Mouse (Mus musculus) heart, embryonic 15.5 days (tissue): ENCODE measurements around the gene Cyb5rl. TPM values are rescaled to one million over a fixed set of nuclear protein-coding genes. Genes with fewer than 3 reads are reported as not detected.

Source experiments
- ATAC-seq: fragments of 200-750 bp; cut with Nextera tagmentation; replicated peaks from 2 replicates; pipeline ENCODE4 v1.8.0; 2017; ENCODE audit warnings: low read depth, moderate TSS enrichment; ENCODE audit not compliant: insufficient number of reproducible peaks, insufficient read depth, low FRiP score
- H3K27ac ChIP-seq: fragments of 300-500 bp; sonication (generic); 2 replicates; pipeline ENCODE4 v1.5.1; 2015; ENCODE audit warnings: mild to moderate bottlenecking, inconsistent platforms
- H3K27me3 ChIP-seq: fragments of 300-500 bp; sonication (generic); 2 replicates; pipeline ENCODE4 v1.6.1; 2015; ENCODE audit warnings: inconsistent platforms
- H3K36me3 ChIP-seq: fragments of 300-500 bp; sonication (generic); 2 replicates; pipeline ENCODE4 v1.6.1; 2015; ENCODE audit warnings: mild to moderate bottlenecking, inconsistent platforms
- H3K4me1 ChIP-seq: fragments of 300-500 bp; sonication (generic); replicated peaks from 2 replicates; pipeline ENCODE4 v1.6.1; 2015; ENCODE audit warnings: inconsistent platforms
- H3K4me2 ChIP-seq: fragments of 300-500 bp; sonication (generic); 2 replicates; pipeline ENCODE4 v1.6.1; 2015; ENCODE audit warnings: inconsistent platforms, mild to moderate bottlenecking, moderate library complexity
- H3K4me3 ChIP-seq: fragments of 300-500 bp; sonication (generic); 2 replicates; pipeline ENCODE4 v1.5.1; 2015; ENCODE audit warnings: mild to moderate bottlenecking, inconsistent platforms
- H3K9ac ChIP-seq: fragments of 300-500 bp; sonication (generic); 2 replicates; pipeline ENCODE4 v1.6.1; 2015; ENCODE audit warnings: mild to moderate bottlenecking, inconsistent platforms
- H3K9me3 ChIP-seq: fragments of 300-500 bp; sonication (generic); replicated peaks from 2 replicates; pipeline ENCODE4 v1.6.1; 2016; ENCODE audit warnings: inconsistent platforms
- whole genome bisulfite sequencing: fragments of 180-500 bp; shearing (Covaris S2); methylation state at CpG from one replicate; pipeline ENCODE4 v1.1.7; 2015; ENCODE audit warnings: mixed read lengths; 5-methylcytosine and 5-hydroxymethylcytosine counted together
- polyA plus RNA-seq: library from polyadenylated mRNA; unstranded; fragments of >200 nt; fragmentation: Nextera tagmentation; extraction: Ambion mirVana; gene quantifications from 2 replicates; pipeline ENCODE4 v1.2.1, GENCODE M21; 2015

Cyb5rl gene
- polyA plus RNA-seq, 1 experiment from 2014 or later, result 3.1 TPM

- no peak overlapping the region for H3K9ac ChIP-seq
- H3K36me3 ChIP-seq, result peaks cover 53% of the 10 kb centered on the region
- no peaks in the 10 kb centered on the region for H3K9me3 ChIP-seq
- peaks cover 14% of the 10 kb centered on the region for H3K4me1 ChIP-seq
- 75% methylated on average over 3 of the region's 3 CpGs for WGBS
- H3K27ac ChIP-seq, result no peak overlapping the region
- H3K27me3 ChIP-seq, result no peaks in the 10 kb centered on the region
- H3K4me2 ChIP-seq, result no peak overlapping the region
- ATAC-seq, result no peak
- no peak overlapping the region for H3K4me3 ChIP-seq
Observed at GRCm38 (mm10) chr4:107063214-107063613, 3.6 kb upstream of the Cyb5rl start.

- ATAC-seq, result no peak
- Histone ChIP-seq H3K4me2 (no peak overlapping the region), H3K9ac (no peak overlapping the region), H3K4me3 (no peak overlapping the region), H3K9me3 (no peaks in the 10 kb centered on the region), H3K4me1 (peaks cover 14% of the 10 kb centered on the region), H3K36me3 (peaks cover 41% of the 10 kb centered on the region), H3K27me3 (no peaks in the 10 kb centered on the region), H3K27ac (no peak overlapping the region)
- 71% methylated on average over 5 of the region's 5 CpGs for WGBS
Observed at GRCm38 (mm10) chr4:107064394-107065098, 2.2 kb upstream of the Cyb5rl start.

- peaks cover 17% of the 10 kb centered on the region for H3K36me3 ChIP-seq
- H3K9me3 ChIP-seq, result no peaks in the 10 kb centered on the region
- H3K27ac ChIP-seq, result 0 out of 2 replicates have a peak overlapping the region, but pooled peaks have one; percentile 8
- peak overlapping the region; percentile 90 for H3K4me2 ChIP-seq
- 4% methylated on average over 33 of the region's 33 CpGs for whole genome bisulfite sequencing
- peak overlapping the region; percentile 67 for H3K9ac ChIP-seq
- no peaks in the 10 kb centered on the region for H3K27me3 ChIP-seq
- ATAC-seq, result peak; percentile 29
- peaks cover 14% of the 10 kb centered on the region for H3K4me1 ChIP-seq
- H3K4me3 ChIP-seq, result peak overlapping the region; percentile 81
Observed at GRCm38 (mm10) chr4:107067151-107067840, 508 bp downstream of the Cyb5rl start.

- 77% methylated on average over 9 of the region's 9 CpGs for WGBS
- H3K27ac ChIP-seq, result no peak overlapping the region
- H3K36me3 ChIP-seq, result no peaks in the 10 kb centered on the region
- H3K27me3 ChIP-seq, result no peaks in the 10 kb centered on the region
- H3K9ac ChIP-seq, result no peak overlapping the region
- H3K9me3 ChIP-seq, result no peaks in the 10 kb centered on the region
- H3K4me3 ChIP-seq, result no peak overlapping the region
- H3K4me1 ChIP-seq, result peaks cover 4% of the 10 kb centered on the region; the same call in 1 of the 2 replicates
- ATAC-seq, result no peak
- no peak overlapping the region for H3K4me2 ChIP-seq
Observed at GRCm38 (mm10) chr4:107072343-107072742, 5.6 kb downstream of the Cyb5rl start.

GRCm38 (mm10) chr4:107075456-107075855 lies 8.7 kb downstream of the Cyb5rl start:
- ATAC-seq, result no peak
- Histone ChIP-seq H3K27ac (no peak overlapping the region), H3K4me1 (peaks cover 7% of the 10 kb centered on the region; the same call in 1 of the 2 replicates), H3K9ac (no peak overlapping the region), H3K36me3 (no peaks in the 10 kb centered on the region), H3K27me3 (no peaks in the 10 kb centered on the region), H3K4me3 (no peak overlapping the region), H3K4me2 (no peak overlapping the region), H3K9me3 (no peaks in the 10 kb centered on the region)
- WGBS, result 63% methylated on average over 5 of the region's 5 CpGs

GRCm38 (mm10) chr4:107078894-107079293 lies 12.1 kb downstream of the Cyb5rl start:
- Histone ChIP-seq H3K27ac (no peak overlapping the region), H3K4me2 (no peak overlapping the region), H3K36me3 (no peaks in the 10 kb centered on the region), H3K9ac (no peak overlapping the region), H3K9me3 (no peaks in the 10 kb centered on the region), H3K4me3 (no peak overlapping the region), H3K27me3 (no peaks in the 10 kb centered on the region), H3K4me1 (peaks cover 7% of the 10 kb centered on the region; the same call in 1 of the 2 replicates)
- 82% methylated on average over 4 of the region's 4 CpGs for whole genome bisulfite sequencing
- no peak for ATAC-seq

- no peak for ATAC-seq
Observed at GRCm38 (mm10) chr4:107079716-107080115, 12.9 kb downstream of the Cyb5rl start.

GRCm38 (mm10) chr4:107082185-107082584 lies 15.4 kb downstream of the Cyb5rl start:
- no peak for ATAC-seq
- H3K4me3 ChIP-seq, result no peak overlapping the region
- no peak overlapping the region for H3K9ac ChIP-seq
- H3K36me3 ChIP-seq, result no peaks in the 10 kb centered on the region
- H3K27me3 ChIP-seq, result no peaks in the 10 kb centered on the region
- no peaks in the 10 kb centered on the region for H3K9me3 ChIP-seq
- 85% methylated on average over 3 of the region's 3 CpGs for WGBS
- H3K27ac ChIP-seq, result no peak overlapping the region
- H3K4me2 ChIP-seq, result no peak overlapping the region
- peaks cover 18% of the 10 kb centered on the region for H3K4me1 ChIP-seq

More at GRCm38 (mm10) chr4:107079716-107080115, 12.9 kb downstream of the Cyb5rl start:
- no peaks in the 10 kb centered on the region for H3K36me3 ChIP-seq
- H3K27ac ChIP-seq, result 0 out of 2 replicates have a peak overlapping the region, but pooled peaks have one; percentile 22
- H3K9ac ChIP-seq, result no peak overlapping the region
- H3K9me3 ChIP-seq, result no peaks in the 10 kb centered on the region
- no peak overlapping the region for H3K4me2 ChIP-seq
- H3K4me3 ChIP-seq, result no peak overlapping the region
- H3K27me3 ChIP-seq, result no peaks in the 10 kb centered on the region
- H3K4me1 ChIP-seq, result peaks cover 15% of the 10 kb centered on the region

GRCm38 (mm10) chr4:107083126-107083525 lies 16.3 kb downstream of the Cyb5rl start:
- H3K36me3 ChIP-seq, result no peaks in the 10 kb centered on the region
- no peak overlapping the region for H3K27ac ChIP-seq
- no peak overlapping the region for H3K4me2 ChIP-seq
- peaks cover 18% of the 10 kb centered on the region for H3K4me1 ChIP-seq
- H3K4me3 ChIP-seq, result no peak overlapping the region
- H3K27me3 ChIP-seq, result no peaks in the 10 kb centered on the region
- H3K9ac ChIP-seq, result no peak overlapping the region
- WGBS, result 83% methylated on average over 4 of the region's 4 CpGs
- ATAC-seq, result no peak
- no peaks in the 10 kb centered on the region for H3K9me3 ChIP-seq

- Histone ChIP-seq H3K9ac (no peak overlapping the region), H3K36me3 (no peaks in the 10 kb centered on the region), H3K4me1 (peaks cover 17% of the 10 kb centered on the region), H3K27me3 (no peaks in the 10 kb centered on the region), H3K4me2 (no peak overlapping the region), H3K9me3 (no peaks in the 10 kb centered on the region), H3K4me3 (no peak overlapping the region), H3K27ac (no peak overlapping the region)
- ATAC-seq, result no peak
- 23% methylated on average over 1 of the region's 1 CpGs for WGBS
Observed at GRCm38 (mm10) chr4:107084343-107084742, 17.6 kb downstream of the Cyb5rl start.

- peak; percentile 64 for ATAC-seq
- Histone ChIP-seq H3K4me2 (no peak overlapping the region), H3K4me3 (no peak overlapping the region), H3K27me3 (no peaks in the 10 kb centered on the region), H3K36me3 (no peaks in the 10 kb centered on the region), H3K9me3 (no peaks in the 10 kb centered on the region), H3K4me1 (peaks cover 12% of the 10 kb centered on the region), H3K9ac (no peak overlapping the region), H3K27ac (no peak overlapping the region)
- 17% methylated on average over 6 of the region's 6 CpGs for WGBS
Observed at GRCm38 (mm10) chr4:107084858-107085257, 18.1 kb downstream of the Cyb5rl start.
